Mouse (Mus musculus) forebrain, embryonic 15.5 days (tissue): Measurements from ENCODE around the gene Capn10. TPM values are rescaled to one million over a fixed set of nuclear protein-coding genes. Genes with fewer than 3 reads are reported as not detected.

ENCODE experiments used
- ATAC-seq: fragments of 200-750 bp; cut with Nextera tagmentation; replicated peaks from 2 replicates; pipeline ENCODE4 v1.8.0; 2017; ENCODE audit warnings: mild to moderate bottlenecking, moderate TSS enrichment, moderate library complexity
- H3K27ac ChIP-seq: fragments of 300-500 bp; sonication (generic); replicated peaks from 2 replicates; pipeline ENCODE4 v1.5.1; 2015; ENCODE audit warnings: mild to moderate bottlenecking, inconsistent platforms
- H3K27me3 ChIP-seq: fragments of 300-500 bp; sonication (generic); 2 replicates; pipeline ENCODE4 v1.6.1; 2015; ENCODE audit warnings: inconsistent platforms
- H3K36me3 ChIP-seq: fragments of 300-500 bp; sonication (generic); 2 replicates; pipeline ENCODE4 v1.6.1; 2015; ENCODE audit warnings: mild to moderate bottlenecking, inconsistent platforms
- H3K4me1 ChIP-seq: fragments of 300-500 bp; sonication (generic); 2 replicates; pipeline ENCODE4 v1.6.1; 2015; ENCODE audit warnings: inconsistent platforms
- H3K4me2 ChIP-seq: fragments of 300-500 bp; sonication (generic); replicated peaks from 2 replicates; pipeline ENCODE4 v1.6.1; 2015; ENCODE audit warnings: mild to moderate bottlenecking, inconsistent platforms
- H3K4me3 ChIP-seq: fragments of 300-500 bp; sonication (generic); 2 replicates; pipeline ENCODE4 v1.5.1; 2015; ENCODE audit warnings: mild to moderate bottlenecking, inconsistent platforms
- H3K9ac ChIP-seq: fragments of 300-500 bp; sonication (generic); replicated peaks from 2 replicates; pipeline ENCODE4 v1.6.1; 2015; ENCODE audit warnings: mild to moderate bottlenecking, inconsistent platforms
- H3K9me3 ChIP-seq: fragments of 300-500 bp; sonication (generic); 2 replicates; pipeline ENCODE4 v1.6.1; 2016; ENCODE audit warnings: inconsistent platforms
- WGBS: fragments of 180-500 bp; shearing (Covaris S2); methylation state at CpG from one replicate; pipeline ENCODE4 v1.1.7; 2015; ENCODE audit warnings: mixed read lengths; 5-methylcytosine and 5-hydroxymethylcytosine counted together
- polyA plus RNA-seq: library from polyadenylated mRNA; unstranded; fragments of >200 nt; fragmentation: Nextera tagmentation; extraction: Ambion mirVana; gene quantifications from 2 replicates; pipeline ENCODE4 v1.2.1, GENCODE M21; 2015

Gene Capn10
- polyA plus RNA-seq = 60.9 and 67.5 TPM in 2 replicates

- no peaks in the 10 kb centered on the region for H3K27me3 ChIP-seq
- H3K27ac ChIP-seq = peak within 1 kb of the TSS; percentile 98
- H3K4me2 ChIP-seq = peak within 1 kb of the TSS; percentile 80
- peak; percentile 100 for ATAC-seq
- H3K4me3 ChIP-seq = peak within 1 kb of the TSS; percentile 81
- WGBS = 0% methylated on average over 45 of the region's 45 CpGs
- peak within 1 kb of the TSS; percentile 83 for H3K9ac ChIP-seq
- peaks cover 30% of the 10 kb centered on the region for H3K4me1 ChIP-seq
- H3K9me3 ChIP-seq = no peaks in the 10 kb centered on the region
- H3K36me3 ChIP-seq = peaks cover 12% of the 10 kb centered on the region
Observed at GRCm38 (mm10) chr1:92934182-92934827, at the start of gene Capn10. TSS of gene Capn10 (plus strand) at chr1:92934376.

DNA sequence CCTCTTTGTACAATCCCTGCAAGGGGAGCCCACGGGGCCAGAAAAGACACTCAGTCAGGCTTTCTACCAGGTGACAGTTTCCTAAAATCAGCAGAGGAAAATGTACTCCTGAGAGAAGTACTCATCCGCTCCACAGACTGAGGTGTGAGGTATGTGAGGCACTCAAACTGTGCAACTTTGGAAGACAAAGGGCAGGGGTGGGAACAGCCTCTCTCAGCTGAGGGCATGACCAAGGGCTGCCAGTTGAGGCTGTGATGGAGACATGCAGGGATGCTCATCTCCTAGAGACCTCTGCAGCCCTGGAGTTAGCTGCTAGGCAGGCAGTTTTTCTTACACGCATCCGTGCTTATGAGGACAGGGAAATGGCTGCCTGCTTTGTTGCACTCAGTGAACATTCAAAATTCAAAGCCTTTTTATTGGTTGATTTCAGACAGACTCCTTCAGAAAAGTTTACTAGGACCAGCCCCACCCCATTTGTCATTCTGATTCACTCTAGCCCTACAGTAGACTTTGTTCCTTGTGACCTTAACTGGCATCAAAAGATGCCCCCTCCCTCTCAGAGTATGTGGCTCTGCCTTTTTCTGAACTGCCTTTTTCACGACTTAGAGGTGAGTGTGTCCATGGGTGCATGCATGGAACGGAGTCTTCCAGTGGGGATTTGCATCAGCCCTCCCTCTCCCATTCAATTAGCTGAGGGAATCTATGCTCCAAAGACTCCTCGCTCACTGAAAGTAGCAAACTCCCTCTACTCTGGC lies 45.1 kb upstream of the Capn10 start:
- Histone ChIP-seq H3K9me3 (no peaks in the 10 kb centered on the region), H3K4me2 (no peak overlapping the region), H3K27me3 (no peaks in the 10 kb centered on the region), H3K9ac (no peak overlapping the region), H3K4me3 (no peak overlapping the region), H3K36me3 (no peaks in the 10 kb centered on the region), H3K4me1 (no peaks in the 10 kb centered on the region), H3K27ac (no peak overlapping the region)
- ATAC-seq = no peak
- WGBS = 75% methylated on average over 7 of the region's 7 CpGs

GRCm38 (mm10) chr1:92892791-92893190 lies 41.4 kb upstream of the Capn10 start:
- Histone ChIP-seq H3K4me2 (no peak overlapping the region), H3K27ac (no peak overlapping the region), H3K4me3 (no peak overlapping the region), H3K9ac (no peak overlapping the region), H3K4me1 (0 out of 2 replicates have a peak, but pooled peaks cover 2% of the 10 kb centered on the region), H3K36me3 (no peaks in the 10 kb centered on the region), H3K27me3 (no peaks in the 10 kb centered on the region), H3K9me3 (no peaks in the 10 kb centered on the region)
- no peak for ATAC-seq
- WGBS = 62% methylated on average over 3 of the region's 3 CpGs

DNA sequence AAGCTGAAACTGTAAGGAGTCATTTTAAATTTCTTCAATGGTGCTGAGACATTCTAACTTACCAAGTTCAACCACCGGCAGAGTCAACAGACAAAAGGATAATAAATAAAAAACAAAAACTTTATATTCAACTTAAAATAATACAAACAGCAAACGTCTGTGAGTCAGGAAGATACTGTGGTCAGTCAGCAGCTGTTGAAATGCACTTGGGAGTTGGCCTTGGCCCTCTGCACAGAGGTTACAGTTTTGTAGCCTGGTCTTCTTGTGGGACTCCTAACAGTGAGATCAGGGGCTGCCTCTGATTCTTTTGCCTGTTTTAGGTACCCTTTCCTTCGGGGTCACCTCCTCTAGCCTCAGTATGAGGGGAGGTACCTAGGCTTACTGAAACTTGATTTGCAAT lies 40.3 kb upstream of the Capn10 start:
- Histone ChIP-seq H3K27ac (no peak overlapping the region), H3K4me1 (0 out of 2 replicates have a peak, but pooled peaks cover 2% of the 10 kb centered on the region), H3K9me3 (no peaks in the 10 kb centered on the region), H3K4me3 (no peak overlapping the region), H3K4me2 (no peak overlapping the region), H3K36me3 (no peaks in the 10 kb centered on the region), H3K27me3 (no peaks in the 10 kb centered on the region), H3K9ac (no peak overlapping the region)
- WGBS = 72% methylated on average over 3 of the region's 3 CpGs
- no peak for ATAC-seq

DNA sequence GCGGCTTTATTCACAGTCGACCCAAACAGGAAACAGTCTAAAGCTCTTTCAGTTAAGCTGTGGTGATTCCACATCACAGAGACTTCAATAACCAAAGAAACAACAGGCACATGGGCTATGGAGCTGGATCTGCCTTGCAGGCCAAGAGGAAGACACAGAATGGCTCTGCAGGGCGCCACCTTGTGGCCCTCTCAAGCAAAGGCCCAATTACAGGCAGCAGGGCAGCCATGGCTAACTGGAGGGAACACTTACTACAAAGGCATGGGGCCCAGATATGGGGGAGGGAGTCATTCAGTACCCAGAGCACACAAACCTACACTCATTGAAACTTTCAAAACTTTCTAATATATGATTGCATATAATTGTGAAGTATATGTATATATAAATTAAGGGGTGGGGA lies 39.1 kb upstream of the Capn10 start:
- Histone ChIP-seq H3K4me2 (no peak overlapping the region), H3K27me3 (no peaks in the 10 kb centered on the region), H3K36me3 (no peaks in the 10 kb centered on the region), H3K4me1 (0 out of 2 replicates have a peak, but pooled peaks cover 2% of the 10 kb centered on the region), H3K4me3 (no peak overlapping the region), H3K9ac (no peak overlapping the region), H3K27ac (no peak overlapping the region), H3K9me3 (no peaks in the 10 kb centered on the region)
- peak; percentile 85 for ATAC-seq
- 12% methylated on average over 3 of the region's 3 CpGs for WGBS

DNA sequence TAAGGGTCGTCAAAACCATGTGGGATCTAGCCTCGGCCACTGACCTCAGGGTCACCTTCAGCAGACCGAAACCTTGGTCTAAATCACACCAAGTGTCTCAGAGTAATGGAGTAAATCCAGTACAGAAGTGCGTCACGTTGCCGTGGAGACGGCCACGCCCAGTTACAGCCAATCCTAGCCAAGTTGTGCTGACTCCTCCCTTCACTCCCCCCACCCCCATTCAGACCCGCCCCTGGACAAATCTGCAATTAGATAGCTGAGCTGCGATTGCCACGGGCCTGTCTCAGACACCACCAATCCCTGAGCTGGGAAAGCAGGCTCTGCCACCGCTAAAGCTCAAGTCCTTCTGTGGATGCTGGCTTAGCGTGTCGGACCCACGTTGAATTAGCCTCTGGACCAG lies 31.4 kb upstream of the Capn10 start, which contains the start of gene Ankmy1:
Gene Ankmy1, minus strand, starts transcription at position 121 of the 400 bp plus-strand sequence.
- H3K27ac ChIP-seq = peak within 1 kb of the TSS; percentile 46; the same call in 1 of the 2 replicates
- H3K4me3 ChIP-seq = peak within 1 kb of the TSS; percentile 15; the same call in 1 of the 2 replicates

GRCm38 (mm10) chr1:92903627-92904026 lies 30.5 kb upstream of the Capn10 start:
- Histone ChIP-seq H3K9ac (no peak overlapping the region), H3K9me3 (no peaks in the 10 kb centered on the region), H3K4me3 (no peak overlapping the region), H3K27ac (peak overlapping the region; percentile 46; the same call in 1 of the 2 replicates), H3K27me3 (no peaks in the 10 kb centered on the region), H3K36me3 (no peaks in the 10 kb centered on the region), H3K4me1 (peaks cover 29% of the 10 kb centered on the region), H3K4me2 (no peak overlapping the region)
- WGBS = 62% methylated on average over 4 of the region's 4 CpGs
- no peak for ATAC-seq

More for the DNA sequence above, 31.4 kb upstream of the Capn10 start, which contains the start of gene Ankmy1:
- Histone ChIP-seq H3K4me1 (peaks cover 26% of the 10 kb centered on the region), H3K36me3 (no peaks in the 10 kb centered on the region), H3K9me3 (no peaks in the 10 kb centered on the region), H3K4me2 (peak within 1 kb of the TSS; percentile 37), H3K9ac (no peak within 1 kb of the TSS), H3K27me3 (no peaks in the 10 kb centered on the region)
- ATAC-seq = peak; percentile 46
- 1% methylated on average over 15 of the region's 15 CpGs for WGBS

GRCm38 (mm10) chr1:92905703-92906310 lies 28.4 kb upstream of the Capn10 start:
- ATAC-seq = no peak
- H3K4me3 ChIP-seq = no peak overlapping the region

GRCm38 (mm10) chr1:92906779-92907631 lies 27.2 kb upstream of the Capn10 start, which contains the start of gene Dusp28:
TSS of gene Dusp28 (plus strand) at chr1:92906981.
- H3K9me3 ChIP-seq = no peaks in the 10 kb centered on the region
- H3K4me2 ChIP-seq = peak within 1 kb of the TSS; percentile 63
- H3K27ac ChIP-seq = peak within 1 kb of the TSS; percentile 92
- no peaks in the 10 kb centered on the region for H3K36me3 ChIP-seq
- WGBS = under 1% methylated on average over 80 of the region's 81 CpGs
- peak; percentile 83 for ATAC-seq
- H3K27me3 ChIP-seq = no peaks in the 10 kb centered on the region
- H3K4me1 ChIP-seq = peaks cover 51% of the 10 kb centered on the region
- peak within 1 kb of the TSS; percentile 68 for H3K4me3 ChIP-seq
- H3K9ac ChIP-seq = peak within 1 kb of the TSS; percentile 65

More at GRCm38 (mm10) chr1:92905703-92906310, 28.4 kb upstream of the Capn10 start:
- H3K4me1 ChIP-seq = peaks cover 44% of the 10 kb centered on the region
- no peaks in the 10 kb centered on the region for H3K9me3 ChIP-seq
- H3K9ac ChIP-seq = no peak overlapping the region
- no peaks in the 10 kb centered on the region for H3K27me3 ChIP-seq
- no peaks in the 10 kb centered on the region for H3K36me3 ChIP-seq
- 94% methylated on average over 2 of the region's 2 CpGs for WGBS
- no peak overlapping the region for H3K4me2 ChIP-seq
- H3K27ac ChIP-seq = no peak overlapping the region

DNA sequence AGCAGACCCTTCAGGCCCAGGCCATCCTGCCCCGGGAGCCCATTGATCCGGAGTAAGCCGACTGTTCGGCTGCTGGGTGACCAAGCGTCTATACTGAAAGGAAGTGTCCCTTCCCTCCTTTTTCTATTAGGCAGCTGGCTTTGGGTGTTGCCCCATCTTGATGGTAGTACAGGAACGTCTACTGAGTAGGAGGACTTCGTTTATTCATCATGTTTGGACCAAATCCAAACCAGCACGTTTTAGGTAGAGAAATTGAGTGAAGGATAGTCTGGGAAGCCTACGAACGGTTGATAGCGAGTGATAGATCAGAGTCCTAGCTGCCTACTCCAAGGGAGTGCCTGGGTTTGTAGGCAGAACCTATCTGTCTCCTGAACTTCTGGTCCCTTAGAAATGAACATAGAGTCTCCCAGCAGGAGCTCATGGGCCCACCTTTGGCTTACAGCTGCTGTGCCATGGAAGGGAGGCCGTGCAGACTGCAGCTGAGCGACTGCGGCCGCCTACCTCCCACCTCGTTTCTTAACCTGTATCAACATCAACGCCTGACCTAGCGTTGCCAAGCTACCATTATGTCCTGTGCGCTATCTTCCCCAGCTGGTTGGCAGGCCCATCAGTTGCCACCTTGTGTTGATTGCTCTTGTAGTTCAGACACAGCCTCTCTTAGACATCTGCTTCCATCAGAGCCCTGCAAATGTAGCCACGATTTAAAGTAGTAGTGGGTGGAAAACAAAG lies 26.4 kb upstream of the Capn10 start:
- peak overlapping the region; percentile 68 for H3K4me3 ChIP-seq
- peaks cover 54% of the 10 kb centered on the region for H3K4me1 ChIP-seq
- H3K36me3 ChIP-seq = no peaks in the 10 kb centered on the region
- no peaks in the 10 kb centered on the region for H3K9me3 ChIP-seq
- ATAC-seq = no peak
- H3K27me3 ChIP-seq = no peaks in the 10 kb centered on the region
- peak overlapping the region; percentile 92 for H3K27ac ChIP-seq
- 43% methylated on average over 20 of the region's 20 CpGs for WGBS
- peak overlapping the region; percentile 65 for H3K9ac ChIP-seq
- peak overlapping the region; percentile 63 for H3K4me2 ChIP-seq

DNA sequence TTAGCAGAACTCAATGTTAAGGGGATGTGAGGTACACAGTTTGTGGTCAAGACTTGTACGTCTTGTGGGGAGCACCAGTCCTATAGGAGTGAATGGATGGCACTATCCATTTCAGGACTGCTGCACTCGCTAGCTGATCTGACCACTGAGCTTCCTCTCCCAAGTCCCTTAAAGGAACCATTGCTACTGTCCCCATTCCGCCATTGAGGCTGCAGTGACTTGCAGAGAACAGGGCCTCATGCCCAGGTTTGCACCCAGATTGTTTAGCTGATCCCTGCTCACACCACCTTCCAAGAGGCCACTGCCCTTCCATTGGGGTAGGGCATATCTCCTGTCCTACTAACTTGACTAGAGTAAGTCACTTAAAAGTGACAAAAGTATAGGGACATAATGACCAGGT lies 25.5 kb upstream of the Capn10 start:
- peaks cover 52% of the 10 kb centered on the region for H3K4me1 ChIP-seq
- no peak overlapping the region for H3K9ac ChIP-seq
- no peak overlapping the region for H3K27ac ChIP-seq
- no peak overlapping the region for H3K4me2 ChIP-seq
- no peak overlapping the region for H3K4me3 ChIP-seq
- no peaks in the 10 kb centered on the region for H3K9me3 ChIP-seq
- no peaks in the 10 kb centered on the region for H3K36me3 ChIP-seq
- 90% methylated on average over 3 of the region's 3 CpGs for WGBS
- no peak for ATAC-seq
- no peaks in the 10 kb centered on the region for H3K27me3 ChIP-seq
